Mouse (Mus musculus): ENCODE results near the gene Ndufb2. TPM values are rescaled to one million over a fixed set of nuclear protein-coding genes. Genes with fewer than 3 reads are reported as not detected.

Gene Ndufb2
- total and polyA plus RNA-seq, 3 experiments: 80.0 to 144 TPM; not detected in 1

DNA sequence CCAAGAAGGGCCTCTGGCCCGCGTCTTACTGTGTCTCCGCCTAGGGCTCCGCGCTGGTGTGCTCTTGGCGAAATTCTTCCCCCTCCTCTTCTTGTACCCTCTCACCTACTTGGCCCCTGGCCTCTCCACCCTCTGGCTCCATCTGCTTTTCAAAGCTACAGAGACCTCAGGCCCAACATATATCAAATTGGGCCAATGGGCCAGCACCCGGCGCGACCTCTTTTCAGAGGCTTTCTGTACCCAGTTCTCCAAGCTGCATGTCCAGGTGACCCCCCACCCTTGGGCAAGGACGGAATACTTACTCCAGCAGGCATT, 17.9 kb upstream of the Ndufb2 start:
- Histone ChIP-seq H3K4me1 (ENCODE audit: control insufficient read depth in 1 of 2, insufficient read depth in 2 of 2, low read length in 2 of 2) (peaks cover 4 to 8% of the 10 kb centered on the region in 2 experiments; a peak in 3 of 4 replicates), H3K27me3 (ENCODE audit: control insufficient read depth in 1 of 2, insufficient read depth in 2 of 2, low read length in 2 of 2) (no peaks in the 10 kb centered on the region), H3K27ac (ENCODE audit: control insufficient read depth, low read depth, low read length) (no peak overlapping the region; the same call in 1 of the 2 replicates), H3K4me3 (ENCODE audit: control insufficient read depth in 1 of 2, insufficient read depth in 1 of 2, low read depth in 2 of 2, low read length in 2 of 2) (peak overlapping the region; percentile 81 to 96), H3K9me3 (replicated peaks; ENCODE audit: insufficient read depth, low read length) (no peaks in the 10 kb centered on the region), H3K36me3 (ENCODE audit: control insufficient read depth in 1 of 2, insufficient read depth in 2 of 2, low read length in 2 of 2) (peaks cover 0 to 8% of the 10 kb centered on the region in 2 experiments; a peak in 2 of 4 replicates), H3K9ac (ENCODE audit: control insufficient read depth, low read depth, low read length, poor library complexity, severe bottlenecking) (peak overlapping the region; percentile 94), H3K79me2 (ENCODE audit: control insufficient read depth, insufficient read depth, low read length, poor library complexity) (peaks cover 5% of the 10 kb centered on the region; the same call in 1 of the 2 replicates)
- TF ChIP-seq CHD1 (IDR thresholded peaks at IDR 0.05; ENCODE audit: low read depth, low read length) (no peak), UBTF (IDR thresholded peaks at IDR 0.05; ENCODE audit: borderline replicate concordance, insufficient read depth, low read depth, low read length) (no peak), KAT2A (conservative IDR thresholded peaks at IDR 0.05; ENCODE audit: low read depth, low read length) (no peak), TBP (IDR thresholded peaks at IDR 0.05; ENCODE audit: low read depth, low read length) (no peak), USF2 (IDR thresholded peaks at IDR 0.05; ENCODE audit: borderline replicate concordance in 1 of 2, insufficient read depth in 1 of 2, low read depth in 1 of 2, low read length in 2 of 2) (no peak), ZC3H11A (IDR thresholded peaks at IDR 0.05; ENCODE audit: low read depth, low read length) (no peak)
- DNase-seq (ENCODE audit: low read depth, low spot score): no peak

- DNase-seq (ENCODE audit: low read depth, low spot score): no peak
- H3K4me3 ChIP-seq (ENCODE audit: control insufficient read depth in 1 of 2, insufficient read depth in 1 of 2, low read depth in 2 of 2, low read length in 2 of 2): no peak overlapping the region; a peak in 1 of 4 replicates
- H3K27me3 ChIP-seq (ENCODE audit: control insufficient read depth in 1 of 2, insufficient read depth in 2 of 2, low read length in 2 of 2): no peaks in the 10 kb centered on the region
- TF ChIP-seq MAZ (IDR thresholded peaks at IDR 0.05; ENCODE audit: low read depth, low read length) (no peak), HCFC1 (IDR thresholded peaks at IDR 0.05; ENCODE audit: low read depth, low read length) (no peak), USF1 (IDR thresholded peaks at IDR 0.05; ENCODE audit: low read depth, low read length) (no peak), JUND (IDR thresholded peaks at IDR 0.05; ENCODE audit: low read depth, low read length) (no peak), SIN3A (IDR thresholded peaks at IDR 0.05; ENCODE audit: low read length) (no peak), EP300 (IDR thresholded peaks at IDR 0.05; ENCODE audit: low read depth in 1 of 2, low read length in 2 of 2) (no peak)
- peaks cover 4 to 8% of the 10 kb centered on the region in 2 experiments; a peak in 3 of 4 replicates for H3K4me1 ChIP-seq (ENCODE audit: control insufficient read depth in 1 of 2, insufficient read depth in 2 of 2, low read length in 2 of 2)
- H3K9ac ChIP-seq (ENCODE audit: control insufficient read depth, low read depth, low read length, poor library complexity, severe bottlenecking): peak overlapping the region; percentile 94; the same call in 1 of the 2 replicates
- no peak overlapping the region for H3K27ac ChIP-seq (ENCODE audit: control insufficient read depth, low read depth, low read length)
- no peaks in the 10 kb centered on the region for H3K9me3 ChIP-seq (replicated peaks; ENCODE audit: insufficient read depth, low read length)
- peaks cover 5% of the 10 kb centered on the region; the same call in 1 of the 2 replicates for H3K79me2 ChIP-seq (ENCODE audit: control insufficient read depth, insufficient read depth, low read length, poor library complexity)
- H3K36me3 ChIP-seq (ENCODE audit: control insufficient read depth in 1 of 2, insufficient read depth in 2 of 2, low read length in 2 of 2): peaks cover 0 to 8% of the 10 kb centered on the region in 2 experiments; a peak in 2 of 4 replicates
Measured at GRCm38 (mm10) chr6:39574951-39575350, 17.4 kb upstream of the Ndufb2 start.

- peaks cover 0 to 2% of the 10 kb centered on the region in 2 experiments; a peak in 2 of 4 replicates for H3K36me3 ChIP-seq (ENCODE audit: control insufficient read depth in 1 of 2, insufficient read depth in 2 of 2, low read length in 2 of 2)
- H3K4me1 ChIP-seq (ENCODE audit: control insufficient read depth in 1 of 2, insufficient read depth in 2 of 2, low read length in 2 of 2): peaks cover 0 to 3% of the 10 kb centered on the region in 2 experiments; a peak in 1 of 4 replicates
- H3K9me3 ChIP-seq (replicated peaks; ENCODE audit: insufficient read depth, low read length): no peaks in the 10 kb centered on the region
- H3K4me3 ChIP-seq (ENCODE audit: control insufficient read depth in 1 of 2, insufficient read depth in 1 of 2, low read depth in 2 of 2, low read length in 2 of 2): no peak overlapping the region
- no peak for DNase-seq (ENCODE audit: low read depth, low spot score)
- no peak overlapping the region for H3K27ac ChIP-seq (ENCODE audit: control insufficient read depth, low read depth, low read length)
- H3K79me2 ChIP-seq (ENCODE audit: control insufficient read depth, insufficient read depth, low read length, poor library complexity): no peaks in the 10 kb centered on the region
- no peak overlapping the region for H3K9ac ChIP-seq (ENCODE audit: control insufficient read depth, low read depth, low read length, poor library complexity, severe bottlenecking)
- no peak for TF ChIP-seq ZNF384 (IDR thresholded peaks at IDR 0.05; ENCODE audit: low read depth, low read length)
- TF ChIP-seq RCOR1 (IDR thresholded peaks at IDR 0.05; ENCODE audit: low read depth, low read length): no peak
- TF ChIP-seq EP300 (IDR thresholded peaks at IDR 0.05; ENCODE audit: low read depth in 1 of 2, low read length in 2 of 2): no peak
- TF ChIP-seq KAT2A (conservative IDR thresholded peaks at IDR 0.05; ENCODE audit: low read depth, low read length): no peak
- no peak for TF ChIP-seq TAL1 (IDR thresholded peaks at IDR 0.05; ENCODE audit: low read length)
- H3K27me3 ChIP-seq (ENCODE audit: control insufficient read depth in 1 of 2, insufficient read depth in 2 of 2, low read length in 2 of 2): no peaks in the 10 kb centered on the region
Measured at GRCm38 (mm10) chr6:39579552-39579951, 12.8 kb upstream of the Ndufb2 start.
